Mouse (Mus musculus): Measurements from ENCODE around the gene Gm28038.

The Gm28038 gene

GRCm38 (mm10) chr2:30257699-30258460, 23.0 kb upstream of the Gm28038 start:
- DNase-seq, result no peak

GRCm38 (mm10) chr2:30258600-30258999, 22.2 kb upstream of the Gm28038 start:
- DNase-seq, result peak; percentile 54

GRCm38 (mm10) chr2:30259131-30260064, 21.4 kb upstream of the Gm28038 start:
- no peak for DNase-seq

- DNase-seq, result no peak
Observed at GRCm38 (mm10) chr2:30261064-30261736, 19.6 kb upstream of the Gm28038 start.

- peak; percentile 19 for DNase-seq
Observed at GRCm38 (mm10) chr2:30261921-30262839, 18.7 kb upstream of the Gm28038 start.

- peak; percentile 74 for DNase-seq
Observed at GRCm38 (mm10) chr2:30262840-30263441, 17.9 kb upstream of the Gm28038 start.

- peak; percentile 8 for DNase-seq
Observed at GRCm38 (mm10) chr2:30263811-30264210, 17.0 kb upstream of the Gm28038 start.

- peak; percentile 60 for DNase-seq
Observed at GRCm38 (mm10) chr2:30264671-30265519, 15.9 kb upstream of the Gm28038 start.

GRCm38 (mm10) chr2:30265767-30266253, 15.0 kb upstream of the Gm28038 start, which contains the start of gene Phyhd1:
Gene Phyhd1 (plus strand): TSS chr2:30266203.
- peak; percentile 87 for DNase-seq

- DNase-seq, result peak; percentile 88
Observed at GRCm38 (mm10) chr2:30266392-30266941, 14.4 kb upstream of the Gm28038 start.

GRCm38 (mm10) chr2:30267466-30267865, 13.4 kb upstream of the Gm28038 start:
- DNase-seq, result no peak

GRCm38 (mm10) chr2:30268371-30268770, 12.5 kb upstream of the Gm28038 start:
- no peak for DNase-seq

GRCm38 (mm10) chr2:30269241-30269990, 11.4 kb upstream of the Gm28038 start:
- DNase-seq, result no peak

GRCm38 (mm10) chr2:30270134-30270533, 10.7 kb upstream of the Gm28038 start:
- DNase-seq, result peak; percentile 72

GRCm38 (mm10) chr2:30281651-30282050, 808 bp downstream of the Gm28038 start:
- no peak for DNase-seq

- DNase-seq, result no peak
Observed at GRCm38 (mm10) chr2:30283193-30283592, 2.4 kb downstream of the Gm28038 start.

GRCm38 (mm10) chr2:30285004-30285403, 4.2 kb downstream of the Gm28038 start:
- no peak for DNase-seq

- peak; percentile 48 for DNase-seq
Observed at GRCm38 (mm10) chr2:30285416-30286181, 4.8 kb downstream of the Gm28038 start.
